Mouse (Mus musculus) heart, embryonic 16.5 days (tissue): ENCODE measurements around the gene Ppm1l. TPM values are rescaled to one million over a fixed set of nuclear protein-coding genes. Genes with fewer than 3 reads are reported as not detected.
A peak's percentile ranks its signal among the peaks of the same experiment; 100 is the strongest.

Experiments used
- ATAC-seq: fragments of 200-750 bp; cut with Nextera tagmentation; replicated peaks from 2 replicates; pipeline ENCODE4 v1.8.0; 2017; ENCODE audit warnings: moderate number of reproducible peaks; ENCODE audit not compliant: insufficient read depth, low FRiP score; ENCODE audit errors: extremely low read depth
- H3K27ac ChIP-seq: fragments of 300-500 bp; sonication (generic); 2 replicates; pipeline ENCODE4 v1.5.1; 2014; ENCODE audit warnings: mild to moderate bottlenecking, low read length, control low read depth, moderate library complexity
- H3K27me3 ChIP-seq: fragments of 300-500 bp; sonication (generic); 2 replicates; pipeline ENCODE4 v1.6.1; 2014; ENCODE audit warnings: low read length, mixed read lengths; ENCODE audit not compliant: control insufficient read depth, insufficient read depth
- H3K36me3 ChIP-seq: fragments of 300-500 bp; sonication (generic); 2 replicates; pipeline ENCODE4 v1.6.1; 2014; ENCODE audit not compliant: control insufficient read depth, insufficient read depth
- H3K4me1 ChIP-seq: fragments of 300-500 bp; sonication (generic); 2 replicates; pipeline ENCODE4 v1.6.1; 2014; ENCODE audit warnings: low read length, mixed read lengths; ENCODE audit not compliant: control insufficient read depth, insufficient read depth
- H3K4me2 ChIP-seq: fragments of 300-500 bp; sonication (generic); 2 replicates; pipeline ENCODE4 v1.6.1; 2014; ENCODE audit warnings: low read depth, mild to moderate bottlenecking, control low read depth, low read length
- H3K4me3 ChIP-seq: fragments of 300-500 bp; sonication (generic); 2 replicates; pipeline ENCODE4 v1.5.1; 2014; ENCODE audit warnings: mild to moderate bottlenecking, control low read depth, low read length
- H3K9ac ChIP-seq: fragments of 300-500 bp; sonication (generic); 2 replicates; pipeline ENCODE4 v1.6.1; 2014; ENCODE audit warnings: low read length, control low read depth
- H3K9me3 ChIP-seq: fragments of 300-500 bp; sonication (generic); replicated peaks from 2 replicates; pipeline ENCODE4 v1.6.1; 2016; ENCODE audit warnings: low read length; ENCODE audit not compliant: control insufficient read depth
- WGBS: fragments of 180-500 bp; shearing (Covaris S2); extraction: QIAGEN DNeasy Blood & Tissue Kit; methylation state at CpG from one replicate; pipeline ENCODE4 v1.1.7; 2014; 5-methylcytosine and 5-hydroxymethylcytosine counted together
- polyA plus RNA-seq: library from polyadenylated mRNA; unstranded; fragments of >200 nt; fragmentation: Nextera tagmentation; extraction: Ambion mirVana; gene quantifications from 2 replicates; pipeline ENCODE4 v1.2.1, GENCODE M21; 2015

Gene Ppm1l
- polyA plus RNA-seq, 1 experiment from 2014 or later, result 8.4 TPM

GRCm38 (mm10) chr3:69598261-69599165, 281.9 kb downstream of the Ppm1l start, which contains the start of gene B3galnt1:
Gene B3galnt1 (minus strand): TSS chr3:69598960.
- peak within 1 kb of the TSS; percentile 83 for H3K9ac ChIP-seq
- no peaks in the 10 kb centered on the region; the same call in 1 of the 2 replicates for H3K4me1 ChIP-seq
- H3K4me3 ChIP-seq, result peak within 1 kb of the TSS; percentile 76
- peak within 1 kb of the TSS; percentile 91 for H3K4me2 ChIP-seq
- 2% methylated on average over 53 of the region's 99 CpGs for WGBS
- H3K36me3 ChIP-seq, result no peaks in the 10 kb centered on the region
- no peaks in the 10 kb centered on the region for H3K9me3 ChIP-seq
- H3K27ac ChIP-seq, result no peak within 1 kb of the TSS
- H3K27me3 ChIP-seq, result 0 out of 2 replicates have a peak, but pooled peaks cover 5% of the 10 kb centered on the region
- peak; percentile 70 for ATAC-seq

- Histone ChIP-seq H3K27ac (no peak overlapping the region), H3K27me3 (0 out of 2 replicates have a peak, but pooled peaks cover 5% of the 10 kb centered on the region), H3K36me3 (no peaks in the 10 kb centered on the region), H3K9ac (peak overlapping the region; percentile 83; the same call in 1 of the 2 replicates), H3K4me1 (no peaks in the 10 kb centered on the region; the same call in 1 of the 2 replicates), H3K4me2 (peak overlapping the region; percentile 91), H3K9me3 (no peaks in the 10 kb centered on the region), H3K4me3 (peak overlapping the region; percentile 76)
- ATAC-seq, result no peak
- WGBS, result 17% methylated on average over 5 of the region's 5 CpGs
These were observed 282.5 kb downstream of the Ppm1l start for GRCm38 (mm10) chr3:69599166-69599500.

- ATAC-seq, result no peak
- Histone ChIP-seq H3K4me2 (no peak overlapping the region), H3K27ac (no peak overlapping the region), H3K4me3 (no peak overlapping the region), H3K4me1 (no peaks in the 10 kb centered on the region), H3K9ac (no peak overlapping the region), H3K36me3 (no peaks in the 10 kb centered on the region), H3K9me3 (no peaks in the 10 kb centered on the region), H3K27me3 (no peaks in the 10 kb centered on the region)
- 76% methylated on average over 1 of the region's 1 CpGs for WGBS
These were observed 290.3 kb downstream of the Ppm1l start for GRCm38 (mm10) chr3:69606923-69607322.

- H3K27ac ChIP-seq, result no peak overlapping the region
- ATAC-seq, result no peak
- H3K4me1 ChIP-seq, result no peaks in the 10 kb centered on the region
- no peak overlapping the region for H3K4me3 ChIP-seq
- WGBS, result 50% methylated on average over 1 of the region's 1 CpGs
- H3K36me3 ChIP-seq, result no peaks in the 10 kb centered on the region
- no peaks in the 10 kb centered on the region for H3K27me3 ChIP-seq
- H3K9ac ChIP-seq, result no peak overlapping the region
- no peaks in the 10 kb centered on the region; the same call in none of the 2 replicates for H3K9me3 ChIP-seq
- no peak overlapping the region for H3K4me2 ChIP-seq
These were observed 290.8 kb downstream of the Ppm1l start for GRCm38 (mm10) chr3:69607468-69607867.

GRCm38 (mm10) chr3:69607909-69608308, 291.2 kb downstream of the Ppm1l start:
- no peak overlapping the region for H3K9ac ChIP-seq
- no peaks in the 10 kb centered on the region for H3K36me3 ChIP-seq
- H3K27me3 ChIP-seq, result no peaks in the 10 kb centered on the region
- no peak overlapping the region for H3K4me2 ChIP-seq
- no peak overlapping the region for H3K27ac ChIP-seq
- H3K9me3 ChIP-seq, result peaks cover 4% of the 10 kb centered on the region
- no peak overlapping the region for H3K4me3 ChIP-seq
- no peak for ATAC-seq
- H3K4me1 ChIP-seq, result no peaks in the 10 kb centered on the region
- WGBS, result 85% methylated on average over 5 of the region's 5 CpGs

Other genes starting within 250 kb of the Ppm1l start
- 23.3 and 23.7 TPM in 2 replicates for gene Kpna4, start 189.7 kb upstream of the Ppm1l start, polyA plus RNA-seq
- not detected in 2 replicates for gene Arl14, start 94.4 kb upstream of the Ppm1l start, polyA plus RNA-seq